Mouse (Mus musculus) G1E (cell line): ENCODE data around the gene Shbg.

Source experiments
- CTCF ChIP-seq: IDR thresholded peaks from 2 replicates; pipeline ENCODE4 v1.5.1; 2012; ENCODE audit warnings: low read depth, low read length, inconsistent platforms, mixed read lengths
- GATA1 ChIP-seq: IDR thresholded peaks from 2 replicates; pipeline ENCODE4 v1.6.1; 2012; ENCODE audit warnings: borderline replicate concordance, low read length, inconsistent platforms, mixed read lengths
- GATA2 ChIP-seq: IDR thresholded peaks from 2 replicates; pipeline ENCODE4 v1.6.1; 2012; ENCODE audit warnings: low read depth, low read length, inconsistent platforms, borderline replicate concordance
- POLR2AphosphoS5 ChIP-seq: IDR thresholded peaks from 2 replicates; pipeline ENCODE4 v1.6.1; 2012; ENCODE audit warnings: low read depth, low read length, inconsistent platforms; ENCODE audit not compliant: insufficient replicate concordance
- TAL1 ChIP-seq: conservative IDR thresholded peaks from 2 replicates; pipeline ENCODE4 v1.6.1; 2012; ENCODE audit warnings: low read depth, low read length, inconsistent platforms, mixed read lengths

GRCm38 (mm10) chr11:69581814-69582213 lies 35.9 kb downstream of the Shbg start:
- TF ChIP-seq CTCF = no peak
- no peak for TF ChIP-seq GATA1
- TF ChIP-seq TAL1 = no peak
- no peak for TF ChIP-seq POLR2AphosphoS5
- TF ChIP-seq GATA2 = no peak
